Mouse (Mus musculus) embryonic facial prominence, embryonic 11.5 days (tissue): ENCODE measurements around the gene Celf2. TPM values are rescaled to one million over a fixed set of nuclear protein-coding genes. Genes with fewer than 3 reads are reported as not detected.

ENCODE experiments used
- ATAC-seq: fragments of 200-750 bp; cut with Nextera tagmentation; replicated peaks from 2 replicates; pipeline ENCODE4 v1.8.0; 2017; ENCODE audit warnings: low read depth; ENCODE audit not compliant: insufficient number of reproducible peaks, low FRiP score, low TSS enrichment
- DNase-seq: peaks from one replicate; pipeline ENCODE4 v3.0.0-alpha.2; 2015; ENCODE audit warnings: low spot score
- H3K27ac ChIP-seq: fragments of 300-500 bp; sonication (generic); replicated peaks from 2 replicates; pipeline ENCODE4 v1.5.1; 2014; ENCODE audit warnings: mild to moderate bottlenecking, low read depth, low read length, control low read depth
- H3K27me3 ChIP-seq: fragments of 300-500 bp; sonication (generic); 2 replicates; pipeline ENCODE4 v1.6.1; 2014; ENCODE audit warnings: mild to moderate bottlenecking, low read length, moderate library complexity, mixed read lengths; ENCODE audit not compliant: control insufficient read depth, insufficient read depth
- H3K36me3 ChIP-seq: fragments of 300-500 bp; sonication (generic); replicated peaks from 2 replicates; pipeline ENCODE4 v1.6.1; 2014; ENCODE audit warnings: low read depth, mild to moderate bottlenecking, low read length, moderate library complexity, mixed read lengths; ENCODE audit not compliant: control insufficient read depth, insufficient read depth
- H3K4me1 ChIP-seq: fragments of 300-500 bp; sonication (generic); 2 replicates; pipeline ENCODE4 v1.6.1; 2014; ENCODE audit warnings: low read length, mixed read lengths; ENCODE audit not compliant: control insufficient read depth, insufficient read depth
- H3K4me2 ChIP-seq: fragments of 300-500 bp; sonication (generic); 2 replicates; pipeline ENCODE4 v1.6.1; 2014; ENCODE audit warnings: low read depth, mild to moderate bottlenecking, control low read depth, low read length, moderate library complexity
- H3K4me3 ChIP-seq: fragments of 300-500 bp; sonication (generic); 2 replicates; pipeline ENCODE4 v1.5.1; 2014; ENCODE audit warnings: low read depth, low read length, control low read depth
- H3K9ac ChIP-seq: fragments of 300-500 bp; sonication (generic); replicated peaks from 2 replicates; pipeline ENCODE4 v1.6.1; 2014; ENCODE audit warnings: mild to moderate bottlenecking, control low read depth, low read length
- H3K9me3 ChIP-seq: fragments of 300-500 bp; sonication (generic); replicated peaks from 2 replicates; pipeline ENCODE4 v1.6.1; 2016; ENCODE audit warnings: mild to moderate bottlenecking, low read length, inconsistent platforms, mixed read lengths; ENCODE audit not compliant: control insufficient read depth
- WGBS: fragments of 180-500 bp; shearing (Covaris S2); extraction: QIAGEN DNeasy Blood & Tissue Kit; methylation state at CpG from one replicate; pipeline ENCODE4 v1.1.7; 2014; 5-methylcytosine and 5-hydroxymethylcytosine counted together
- polyA plus RNA-seq: library from polyadenylated mRNA; unstranded; fragments of >200 nt; fragmentation: Nextera tagmentation; extraction: Ambion mirVana; gene quantifications from 2 replicates; pipeline ENCODE4 v1.2.1, GENCODE M21; 2014

The Celf2 gene
- polyA plus RNA-seq, 1 experiment from 2014 or later = 43.2 TPM

DNA sequence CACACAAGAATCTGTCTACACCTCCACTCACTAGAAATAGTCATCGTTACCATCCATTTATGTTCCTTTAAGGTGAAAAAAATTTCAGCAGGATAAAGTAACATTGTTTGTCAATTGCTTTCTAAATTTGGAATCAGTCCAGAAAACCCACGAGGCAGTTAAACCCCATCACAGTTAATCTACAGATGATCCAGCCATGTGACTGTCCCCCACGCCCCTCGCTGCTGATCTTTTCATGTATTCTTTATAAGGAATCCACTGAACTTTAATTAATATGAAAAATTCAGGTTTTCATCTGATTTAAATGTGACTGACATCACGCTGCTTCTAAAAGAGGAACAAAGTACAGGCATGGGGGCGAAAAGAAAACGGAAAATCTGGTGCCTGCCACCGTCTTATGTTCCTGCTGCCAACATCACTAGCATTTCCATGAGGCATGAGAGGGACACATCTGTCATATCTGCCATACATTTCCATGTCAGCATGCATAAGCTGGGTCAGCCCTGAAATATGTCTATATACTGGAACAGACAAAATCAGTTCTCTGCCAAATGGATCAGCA, 70.6 kb downstream of the Celf2 start:
- no peaks in the 10 kb centered on the region for H3K9me3 ChIP-seq
- H3K4me3 ChIP-seq = no peak overlapping the region
- no peak overlapping the region for H3K9ac ChIP-seq
- no peak for DNase-seq
- ATAC-seq = no peak
- H3K4me1 ChIP-seq = no peaks in the 10 kb centered on the region
- 87% methylated on average over 8 of the region's 8 CpGs for WGBS
- no peaks in the 10 kb centered on the region for H3K27me3 ChIP-seq
- no peaks in the 10 kb centered on the region for H3K36me3 ChIP-seq
- no peak overlapping the region for H3K27ac ChIP-seq
- no peak overlapping the region for H3K4me2 ChIP-seq

DNA sequence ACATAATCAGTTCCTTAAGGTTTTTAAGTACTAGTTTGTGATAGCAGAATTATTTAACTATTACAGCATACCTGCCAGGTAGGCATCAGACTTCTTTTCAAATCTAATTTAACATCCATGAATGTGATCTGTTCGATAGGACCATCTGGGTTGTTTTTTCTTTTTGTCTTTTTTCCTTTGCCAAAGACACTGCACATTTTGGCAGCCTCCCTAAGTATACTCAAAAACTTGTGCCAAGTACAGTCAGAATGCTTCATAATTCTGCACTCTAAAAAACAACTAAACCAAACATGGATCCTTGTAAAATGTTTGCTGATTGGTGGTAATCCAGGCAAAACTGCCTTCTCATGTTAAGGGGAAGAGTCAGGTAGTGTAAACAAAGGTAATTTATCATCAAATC, 82.9 kb downstream of the Celf2 start:
- H3K9ac ChIP-seq = no peak overlapping the region
- ATAC-seq (no peak), DNase-seq (no peak)
- H3K27ac ChIP-seq = no peak overlapping the region
- H3K4me1 ChIP-seq = no peaks in the 10 kb centered on the region
- H3K27me3 ChIP-seq = no peaks in the 10 kb centered on the region
- H3K36me3 ChIP-seq = no peaks in the 10 kb centered on the region
- no peaks in the 10 kb centered on the region for H3K9me3 ChIP-seq
- H3K4me3 ChIP-seq = no peak overlapping the region
- WGBS = 91% methylated on average over 1 of the region's 1 CpGs
- H3K4me2 ChIP-seq = no peak overlapping the region

DNA sequence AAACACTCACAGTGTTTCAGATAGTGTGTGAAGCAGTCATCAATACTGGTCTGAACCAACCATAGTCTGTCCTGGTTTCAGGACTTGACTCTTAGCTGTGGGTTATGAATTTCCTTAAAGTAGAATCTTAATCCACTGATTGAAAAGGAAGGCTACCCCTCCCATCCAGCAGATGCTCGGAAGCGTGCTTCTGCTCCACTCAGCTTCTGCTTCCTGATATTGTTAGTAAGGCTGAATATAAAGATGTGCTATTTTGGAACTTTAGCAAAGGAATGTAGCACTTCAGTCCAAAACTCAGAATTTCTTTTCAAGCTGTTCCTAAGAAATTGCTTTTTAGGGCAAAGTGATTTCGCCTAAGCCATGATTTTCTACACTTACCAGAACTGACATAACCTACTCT, 108.8 kb downstream of the Celf2 start:
- 84% methylated on average over 3 of the region's 3 CpGs for WGBS
- no peak for ATAC-seq

DNA sequence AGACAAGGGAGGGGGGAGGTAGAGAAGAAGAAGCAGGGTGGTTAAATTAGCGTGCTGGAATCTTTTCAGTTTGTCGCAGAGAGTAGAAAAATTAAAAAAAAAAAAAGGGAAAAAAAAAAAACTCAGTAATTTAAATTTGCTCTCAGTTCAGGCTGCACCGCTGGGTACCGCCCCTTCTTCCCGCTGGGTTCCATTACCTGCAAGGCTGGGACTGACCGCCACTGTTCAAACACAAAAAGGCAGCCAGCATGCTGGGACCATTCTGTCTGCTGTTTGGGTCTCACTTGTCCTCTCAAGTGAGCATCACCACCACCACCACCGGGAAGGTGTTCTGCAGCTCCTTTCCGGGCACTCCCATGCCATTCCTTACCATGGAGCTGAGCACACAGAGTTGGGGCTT, 113.4 kb downstream of the Celf2 start:
- 26% methylated on average over 8 of the region's 8 CpGs for WGBS
- Histone ChIP-seq H3K9ac (no peak overlapping the region), H3K27me3 (no peaks in the 10 kb centered on the region), H3K27ac (no peak overlapping the region), H3K9me3 (no peaks in the 10 kb centered on the region), H3K36me3 (no peaks in the 10 kb centered on the region), H3K4me2 (0 out of 2 replicates have a peak overlapping the region, but pooled peaks have one; percentile 15), H3K4me1 (no peaks in the 10 kb centered on the region), H3K4me3 (no peak overlapping the region)
- ATAC-seq (peak; percentile 67; the same call in 1 of the 2 replicates), DNase-seq (no peak)

More for the DNA sequence above, 108.8 kb downstream of the Celf2 start:
- Histone ChIP-seq H3K9ac (no peak overlapping the region), H3K9me3 (no peaks in the 10 kb centered on the region), H3K4me3 (no peak overlapping the region), H3K27me3 (no peaks in the 10 kb centered on the region), H3K4me1 (no peaks in the 10 kb centered on the region), H3K36me3 (no peaks in the 10 kb centered on the region), H3K27ac (no peak overlapping the region), H3K4me2 (no peak overlapping the region)
- no peak for DNase-seq

DNA sequence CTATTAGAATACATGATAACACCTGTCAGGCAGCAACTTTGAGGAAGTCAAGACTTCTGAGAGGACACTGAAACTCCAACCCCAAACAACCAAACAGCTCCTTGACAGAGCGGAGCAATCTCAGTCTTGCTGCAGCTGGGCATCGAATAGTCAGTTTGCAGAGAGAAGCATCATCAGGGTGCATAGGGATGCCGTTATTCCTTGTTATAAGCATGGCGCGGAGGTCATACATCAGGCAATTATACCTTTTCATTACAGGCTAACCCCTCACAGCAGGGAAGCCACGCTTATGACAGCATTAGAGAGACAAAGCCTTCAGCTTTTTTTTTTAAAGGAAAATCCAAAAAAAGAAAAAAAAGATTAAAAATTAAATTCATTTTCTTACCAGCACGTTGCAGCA, 113.9 kb downstream of the Celf2 start:
- Histone ChIP-seq H3K9me3 (no peaks in the 10 kb centered on the region), H3K27me3 (no peaks in the 10 kb centered on the region), H3K4me1 (no peaks in the 10 kb centered on the region), H3K9ac (no peak overlapping the region), H3K4me2 (no peak overlapping the region), H3K4me3 (no peak overlapping the region), H3K36me3 (no peaks in the 10 kb centered on the region), H3K27ac (no peak overlapping the region)
- no peak for DNase-seq
- WGBS = 47% methylated on average over 7 of the region's 7 CpGs
- ATAC-seq = no peak

DNA sequence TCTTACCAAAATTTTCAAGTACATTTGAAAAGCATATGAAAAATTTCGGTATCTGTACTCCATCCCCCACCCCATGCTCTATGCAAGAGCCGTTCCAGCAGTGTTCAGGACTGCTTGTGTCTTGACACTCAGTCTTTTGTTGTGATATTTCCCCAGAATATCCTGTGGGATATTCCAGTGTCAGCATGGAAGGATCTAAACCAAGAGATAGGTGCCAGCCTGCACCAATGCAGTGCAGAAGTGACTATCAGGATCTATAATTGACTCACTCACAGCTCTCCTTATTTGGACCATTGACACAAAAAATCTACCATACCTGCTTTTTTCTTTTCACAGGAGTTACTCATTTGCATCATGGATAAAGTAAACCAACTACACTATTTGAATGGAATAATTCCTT, 116.9 kb downstream of the Celf2 start:
- H3K4me1 ChIP-seq = no peaks in the 10 kb centered on the region
- no peak overlapping the region for H3K4me2 ChIP-seq
- H3K4me3 ChIP-seq = no peak overlapping the region
- WGBS = 86% methylated on average over 2 of the region's 2 CpGs
- H3K9ac ChIP-seq = no peak overlapping the region
- no peak overlapping the region for H3K27ac ChIP-seq
- H3K36me3 ChIP-seq = no peaks in the 10 kb centered on the region
- H3K27me3 ChIP-seq = no peaks in the 10 kb centered on the region
- no peak for ATAC-seq
- H3K9me3 ChIP-seq = no peaks in the 10 kb centered on the region
- no peak for DNase-seq

DNA sequence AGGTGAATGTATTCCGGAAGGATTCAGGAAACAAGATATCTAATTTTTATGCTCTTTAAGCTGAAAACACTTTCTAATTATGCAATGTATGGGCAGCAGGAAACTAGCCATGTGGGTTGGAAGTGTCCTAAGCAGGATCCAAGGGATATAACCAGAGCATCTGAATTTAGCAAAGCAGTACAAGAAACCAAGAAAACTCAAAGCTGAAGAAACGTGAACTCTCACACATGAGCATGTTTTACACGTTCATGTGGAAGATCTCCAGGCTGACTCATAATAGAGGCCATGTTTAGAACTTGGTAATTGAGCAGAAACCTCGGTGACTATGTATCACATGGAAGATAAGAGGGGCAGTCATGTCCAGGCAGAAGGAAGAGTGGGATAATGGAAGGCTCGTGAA, 120.1 kb downstream of the Celf2 start:
- no peaks in the 10 kb centered on the region for H3K27me3 ChIP-seq
- no peak overlapping the region for H3K4me2 ChIP-seq
- DNase-seq (no peak), ATAC-seq (no peak)
- WGBS = 75% methylated on average over 5 of the region's 5 CpGs
- no peaks in the 10 kb centered on the region for H3K4me1 ChIP-seq
- no peaks in the 10 kb centered on the region for H3K36me3 ChIP-seq
- no peak overlapping the region for H3K9ac ChIP-seq
- H3K4me3 ChIP-seq = no peak overlapping the region
- no peaks in the 10 kb centered on the region for H3K9me3 ChIP-seq
- H3K27ac ChIP-seq = no peak overlapping the region

DNA sequence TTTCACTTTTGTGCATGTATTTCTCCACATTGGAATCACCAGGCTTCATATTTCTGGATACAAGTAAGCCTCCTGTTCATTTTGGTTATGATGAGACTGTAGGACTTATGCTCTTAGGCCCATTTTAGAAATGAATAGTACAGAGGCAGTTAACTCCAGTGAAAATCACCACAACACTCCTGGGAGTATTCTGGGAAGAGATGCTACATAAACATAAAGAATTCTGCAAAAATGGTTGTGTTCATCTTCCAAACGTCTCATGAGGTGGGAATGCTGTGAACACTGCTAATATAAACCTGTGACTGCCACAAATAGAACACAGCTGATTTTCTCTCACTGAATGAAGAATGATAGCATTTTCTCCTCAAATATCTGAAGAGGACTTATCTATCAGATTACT, 130.6 kb downstream of the Celf2 start:
- WGBS = 40% methylated on average over 1 of the region's 1 CpGs

More for the DNA sequence above, 130.6 kb downstream of the Celf2 start:
- H3K4me1 ChIP-seq = no peaks in the 10 kb centered on the region
- H3K4me2 ChIP-seq = no peak overlapping the region
- no peak for ATAC-seq
- no peak for DNase-seq
- no peak overlapping the region for H3K4me3 ChIP-seq
- H3K27me3 ChIP-seq = no peaks in the 10 kb centered on the region
- no peak overlapping the region for H3K27ac ChIP-seq
- H3K36me3 ChIP-seq = no peaks in the 10 kb centered on the region
- no peaks in the 10 kb centered on the region for H3K9me3 ChIP-seq
- H3K9ac ChIP-seq = no peak overlapping the region
